Mouse (Mus musculus): Measurements from ENCODE around the gene Abcc9. TPM values are rescaled to one million over a fixed set of nuclear protein-coding genes. Genes with fewer than 3 reads are reported as not detected.

Gene Abcc9
- polyA plus RNA-seq, 1 experiment from 2014 or later: 2.4 TPM

DNA sequence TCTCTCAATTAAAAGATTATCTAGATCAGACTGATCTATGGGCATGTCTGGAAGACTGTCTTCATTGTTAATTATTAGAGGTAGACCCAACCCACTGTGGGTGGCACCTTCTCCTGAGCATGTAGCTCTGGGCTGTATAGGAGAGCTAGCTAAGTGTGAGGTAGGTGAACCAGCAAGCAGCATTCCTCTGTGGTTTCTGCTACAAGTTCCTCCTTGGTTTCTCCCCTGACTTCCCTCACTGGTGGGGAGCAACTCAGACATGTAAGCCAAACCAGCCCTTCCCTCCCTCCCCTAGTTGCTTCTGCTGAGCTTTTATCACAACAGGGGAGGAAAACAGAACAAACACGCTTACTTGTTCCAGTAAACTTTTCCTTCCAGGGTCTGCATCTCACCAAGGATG, 49.9 kb downstream of the Abcc9 start:
- Histone ChIP-seq H3K27ac (no peak overlapping the region), H3K27me3 (replicated peaks) (no peaks in the 10 kb centered on the region), H3K36me3 (no peaks in the 10 kb centered on the region), H3K4me2 (replicated peaks) (no peak overlapping the region), H3K4me3 (no peak overlapping the region), H3K9me3 (no peaks in the 10 kb centered on the region), H3K4me1 (no peaks in the 10 kb centered on the region), H3K9ac (no peak overlapping the region)
- 90% methylated on average over 1 of the region's 1 CpGs for WGBS
- no peak for ATAC-seq (ENCODE audit: low FRiP score, low read depth)

DNA sequence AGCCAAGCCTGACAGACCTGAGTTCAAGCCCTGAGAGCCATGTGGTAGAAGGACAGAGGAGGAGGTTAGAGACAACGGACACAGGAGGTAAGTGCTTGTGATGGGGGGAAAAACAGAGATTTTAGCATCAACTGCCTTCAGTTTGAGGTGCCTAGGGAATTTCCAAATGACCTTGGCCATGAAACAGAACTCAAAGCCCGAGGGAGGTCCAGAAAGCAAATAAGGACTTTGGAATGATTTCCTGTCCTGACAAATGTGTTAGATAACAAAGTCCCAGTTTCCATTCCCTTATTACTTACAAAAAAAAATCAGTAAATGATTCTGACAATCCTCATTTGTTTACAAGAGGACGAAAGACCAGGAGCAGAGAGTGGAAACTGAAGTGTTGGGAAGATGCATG, 52.8 kb downstream of the Abcc9 start:
- Histone ChIP-seq H3K9ac (no peak overlapping the region), H3K27me3 (replicated peaks) (no peaks in the 10 kb centered on the region), H3K4me1 (no peaks in the 10 kb centered on the region), H3K9me3 (no peaks in the 10 kb centered on the region), H3K27ac (no peak overlapping the region), H3K4me2 (replicated peaks) (no peak overlapping the region), H3K4me3 (no peak overlapping the region), H3K36me3 (no peaks in the 10 kb centered on the region)
- no peak for ATAC-seq (ENCODE audit: low FRiP score, low read depth)
- 85% methylated on average over 3 of the region's 3 CpGs for WGBS

GRCm38 (mm10) chr6:142645474-142645873, 56.6 kb downstream of the Abcc9 start:
- H3K9ac ChIP-seq: no peak overlapping the region
- no peak overlapping the region for H3K4me3 ChIP-seq
- no peaks in the 10 kb centered on the region for H3K4me1 ChIP-seq
- no peak overlapping the region for H3K27ac ChIP-seq
- WGBS: 80% methylated on average over 7 of the region's 7 CpGs
- no peaks in the 10 kb centered on the region for H3K9me3 ChIP-seq
- H3K4me2 ChIP-seq (replicated peaks): no peak overlapping the region
- H3K27me3 ChIP-seq (replicated peaks): no peaks in the 10 kb centered on the region
- H3K36me3 ChIP-seq: no peaks in the 10 kb centered on the region
- ATAC-seq (ENCODE audit: low FRiP score, low read depth): no peak

GRCm38 (mm10) chr6:142639301-142639700, 62.8 kb downstream of the Abcc9 start:
- no peaks in the 10 kb centered on the region for H3K27me3 ChIP-seq (replicated peaks)
- H3K9me3 ChIP-seq: no peaks in the 10 kb centered on the region
- H3K36me3 ChIP-seq: no peaks in the 10 kb centered on the region
- WGBS: 85% methylated on average over 10 of the region's 10 CpGs
- H3K27ac ChIP-seq: no peak overlapping the region
- no peak for ATAC-seq (ENCODE audit: low FRiP score, low read depth)
- no peak overlapping the region for H3K4me2 ChIP-seq (replicated peaks)
- no peak overlapping the region for H3K9ac ChIP-seq
- H3K4me3 ChIP-seq: no peak overlapping the region
- H3K4me1 ChIP-seq: no peaks in the 10 kb centered on the region

DNA sequence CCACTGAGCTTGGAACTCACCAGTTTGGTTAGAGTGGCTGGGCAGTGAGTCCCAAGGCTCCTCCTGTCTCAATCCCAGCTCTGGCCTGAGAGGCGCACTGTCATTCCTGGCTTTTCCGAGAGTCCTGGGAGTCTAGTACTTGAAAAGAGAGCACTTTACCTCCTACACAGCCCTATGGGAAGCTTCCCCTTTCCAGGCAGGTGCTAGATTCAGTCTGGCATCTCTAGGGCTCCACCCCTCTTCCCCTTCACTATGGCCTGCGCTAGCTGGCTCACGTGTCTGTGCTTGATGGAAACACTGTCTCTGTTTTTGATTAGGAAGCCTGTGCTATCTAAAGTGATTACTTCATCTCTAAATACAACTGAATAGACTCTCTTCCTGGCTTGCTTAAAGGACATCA, 66.5 kb downstream of the Abcc9 start:
- Histone ChIP-seq H3K4me1 (no peaks in the 10 kb centered on the region), H3K9ac (no peak overlapping the region), H3K4me2 (replicated peaks) (no peak overlapping the region), H3K9me3 (no peaks in the 10 kb centered on the region), H3K27me3 (replicated peaks) (no peaks in the 10 kb centered on the region), H3K36me3 (no peaks in the 10 kb centered on the region), H3K4me3 (no peak overlapping the region), H3K27ac (no peak overlapping the region)
- ATAC-seq (ENCODE audit: low FRiP score, low read depth): no peak
- 77% methylated on average over 4 of the region's 4 CpGs for WGBS

DNA sequence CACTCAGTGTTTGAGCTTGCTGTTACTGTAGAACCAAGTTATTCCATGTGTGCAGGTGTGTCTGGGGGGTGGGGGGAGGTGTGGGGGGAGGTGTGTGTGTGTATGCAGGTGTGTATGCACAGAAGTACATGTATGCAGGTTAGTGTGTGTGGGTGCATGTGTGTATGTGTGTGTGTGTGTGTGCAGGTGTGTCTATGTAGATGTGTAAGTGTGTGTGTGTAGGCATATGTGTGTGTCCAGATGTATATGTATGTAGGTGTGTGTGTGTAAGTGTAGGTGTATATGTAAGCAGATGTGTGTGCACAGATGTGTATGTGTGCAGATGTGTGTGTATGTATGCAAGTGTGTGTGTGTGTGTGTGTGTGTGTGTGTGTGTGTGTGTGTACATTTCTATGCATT, 66.9 kb downstream of the Abcc9 start:
- Histone ChIP-seq H3K4me2 (replicated peaks) (no peak overlapping the region), H3K27ac (no peak overlapping the region), H3K9me3 (no peaks in the 10 kb centered on the region), H3K4me3 (no peak overlapping the region), H3K9ac (no peak overlapping the region), H3K4me1 (no peaks in the 10 kb centered on the region), H3K36me3 (no peaks in the 10 kb centered on the region), H3K27me3 (replicated peaks) (no peaks in the 10 kb centered on the region)
- no peak for ATAC-seq (ENCODE audit: low FRiP score, low read depth)

DNA sequence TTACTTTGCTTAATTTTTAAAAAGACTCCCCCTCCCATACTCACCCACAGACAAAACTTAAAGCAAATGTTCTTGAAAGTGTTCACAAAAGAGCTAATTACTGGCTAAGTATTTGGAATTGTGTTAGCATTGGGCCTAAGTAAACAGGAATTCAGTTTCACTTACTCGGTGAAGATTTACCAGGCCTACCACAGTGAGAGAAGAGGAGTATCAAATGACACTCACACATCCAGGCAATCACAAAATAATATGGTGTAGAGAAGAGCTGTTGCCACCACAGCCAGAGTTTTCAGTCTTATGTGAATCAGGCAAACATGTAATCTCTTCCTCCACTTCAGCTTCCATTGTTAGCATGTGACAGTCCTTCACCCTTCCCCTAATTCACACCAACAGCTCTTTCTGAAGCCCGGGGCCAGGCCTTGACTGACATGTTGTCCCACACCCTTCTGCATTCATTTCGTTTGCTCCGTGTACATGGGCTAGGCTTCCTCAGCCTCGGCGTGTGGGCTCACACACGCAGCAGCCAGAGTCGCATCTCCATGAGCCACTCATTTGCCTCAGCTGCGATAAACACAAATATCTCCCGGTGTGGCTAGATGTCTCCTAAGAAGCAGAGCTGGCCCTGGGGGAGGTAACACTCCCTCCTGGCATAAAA, 67.5 kb downstream of the Abcc9 start:
- no peak overlapping the region for H3K4me3 ChIP-seq
- no peak overlapping the region for H3K4me2 ChIP-seq (replicated peaks)
- H3K9ac ChIP-seq: no peak overlapping the region
- 82% methylated on average over 10 of the region's 10 CpGs for WGBS
- no peaks in the 10 kb centered on the region for H3K9me3 ChIP-seq
- no peaks in the 10 kb centered on the region for H3K36me3 ChIP-seq
- no peak overlapping the region for H3K27ac ChIP-seq
- ATAC-seq (ENCODE audit: low FRiP score, low read depth): no peak
- H3K27me3 ChIP-seq (replicated peaks): no peaks in the 10 kb centered on the region
- no peaks in the 10 kb centered on the region for H3K4me1 ChIP-seq

- no peak for ATAC-seq (ENCODE audit: low FRiP score, low read depth)
- no peaks in the 10 kb centered on the region for H3K9me3 ChIP-seq
- 74% methylated on average over 6 of the region's 6 CpGs for WGBS
Measured at GRCm38 (mm10) chr6:142623351-142623750, 78.8 kb downstream of the Abcc9 start.

GRCm38 (mm10) chr6:142616659-142617058, 85.5 kb downstream of the Abcc9 start:
- Histone ChIP-seq H3K4me2 (replicated peaks) (no peak overlapping the region), H3K36me3 (no peaks in the 10 kb centered on the region), H3K4me3 (no peak overlapping the region), H3K9me3 (no peaks in the 10 kb centered on the region), H3K4me1 (no peaks in the 10 kb centered on the region), H3K27me3 (replicated peaks) (no peaks in the 10 kb centered on the region), H3K27ac (no peak overlapping the region), H3K9ac (no peak overlapping the region)
- ATAC-seq (ENCODE audit: low FRiP score, low read depth): no peak
- 49% methylated on average over 3 of the region's 3 CpGs for WGBS

More at GRCm38 (mm10) chr6:142623351-142623750, 78.8 kb downstream of the Abcc9 start:
- no peaks in the 10 kb centered on the region for H3K36me3 ChIP-seq
- H3K4me2 ChIP-seq (replicated peaks): no peak overlapping the region
- H3K4me1 ChIP-seq: no peaks in the 10 kb centered on the region
- no peak overlapping the region for H3K9ac ChIP-seq
- no peaks in the 10 kb centered on the region for H3K27me3 ChIP-seq (replicated peaks)
- no peak overlapping the region for H3K4me3 ChIP-seq
- H3K27ac ChIP-seq: no peak overlapping the region

DNA sequence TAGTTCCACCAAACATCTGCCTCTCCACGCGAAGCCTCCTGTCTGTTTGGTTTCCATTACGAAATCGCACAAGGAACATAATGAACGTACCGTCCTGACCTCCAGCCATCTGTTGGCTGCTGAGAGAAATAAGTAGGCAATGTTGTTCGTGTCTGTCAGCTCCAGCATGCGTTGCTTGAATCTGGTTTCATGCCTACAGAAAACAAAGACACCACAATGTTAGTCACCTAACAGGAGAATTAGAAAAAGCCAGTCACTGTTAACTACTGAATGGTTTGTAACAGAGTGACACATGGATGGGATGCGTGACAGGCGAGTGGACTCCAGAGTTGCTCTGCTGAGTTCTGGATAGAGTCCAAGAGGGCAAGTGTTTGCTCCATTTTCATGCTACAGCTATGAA, 87.8 kb downstream of the Abcc9 start:
- Histone ChIP-seq H3K27ac (no peak overlapping the region), H3K9ac (no peak overlapping the region), H3K4me2 (replicated peaks) (no peak overlapping the region), H3K4me3 (no peak overlapping the region), H3K36me3 (no peaks in the 10 kb centered on the region), H3K27me3 (replicated peaks) (no peaks in the 10 kb centered on the region), H3K4me1 (no peaks in the 10 kb centered on the region), H3K9me3 (no peaks in the 10 kb centered on the region)
- ATAC-seq (ENCODE audit: low FRiP score, low read depth): no peak
- WGBS: 82% methylated on average over 10 of the region's 10 CpGs

GRCm38 (mm10) chr6:142612366-142612765, 89.7 kb downstream of the Abcc9 start:
- no peaks in the 10 kb centered on the region for H3K4me1 ChIP-seq
- no peaks in the 10 kb centered on the region for H3K36me3 ChIP-seq
- no peak overlapping the region for H3K9ac ChIP-seq
- ATAC-seq (ENCODE audit: low FRiP score, low read depth): no peak
- H3K9me3 ChIP-seq: no peaks in the 10 kb centered on the region
- no peak overlapping the region for H3K27ac ChIP-seq
- H3K4me3 ChIP-seq: no peak overlapping the region
- no peaks in the 10 kb centered on the region for H3K27me3 ChIP-seq (replicated peaks)
- 89% methylated on average over 8 of the region's 8 CpGs for WGBS
- no peak overlapping the region for H3K4me2 ChIP-seq (replicated peaks)

GRCm38 (mm10) chr6:142609401-142610373, 92.4 kb downstream of the Abcc9 start:
- Histone ChIP-seq H3K4me2 (replicated peaks) (no peak overlapping the region), H3K36me3 (no peaks in the 10 kb centered on the region), H3K27ac (no peak overlapping the region), H3K4me1 (no peaks in the 10 kb centered on the region), H3K9ac (no peak overlapping the region), H3K4me3 (no peak overlapping the region), H3K9me3 (no peaks in the 10 kb centered on the region), H3K27me3 (replicated peaks) (no peaks in the 10 kb centered on the region)
- WGBS: 70% methylated on average over 9 of the region's 9 CpGs
- ATAC-seq (ENCODE audit: low FRiP score, low read depth): no peak

Measured in neural tube, embryonic 12.5 days (tissue).